Mouse (Mus musculus) bone marrow macrophage, adult 2 months (primary cell): Measurements from ENCODE around the gene Ager.

Source experiments
- CTCF ChIP-seq: IDR thresholded peaks from 2 replicates; pipeline ENCODE4 v1.5.1; 2012; ENCODE audit warnings: low read depth, mild to moderate bottlenecking, low read length, moderate library complexity
- POLR2A ChIP-seq: IDR thresholded peaks from 2 replicates; pipeline ENCODE4 v1.6.1; 2012; ENCODE audit warnings: mild to moderate bottlenecking, low read depth, low read length, borderline replicate concordance

GRCm38 (mm10) chr17:34618999-34619398 lies 21.3 kb downstream of the Ager start:
- TF ChIP-seq CTCF = peak; percentile 36; the same call in 1 of the 2 replicates
- TF ChIP-seq POLR2A = no peak
